Mouse (Mus musculus): ENCODE results near the gene Dnajb2. TPM values are rescaled to one million over a fixed set of nuclear protein-coding genes. Genes with fewer than 3 reads are reported as not detected.

Dnajb2 gene
- polyA plus RNA-seq, 1 experiment from 2014 or later, result 26.2 TPM

- 82% methylated on average over 8 of the region's 8 CpGs for WGBS
Measured at GRCm38 (mm10) chr1:75291321-75291720, 55.1 kb downstream of the Dnajb2 start.

GRCm38 (mm10) chr1:75292476-75293330 lies 56.5 kb downstream of the Dnajb2 start:
- 0 out of 2 replicates have a peak, but pooled peaks cover 7% of the 10 kb centered on the region for H3K4me1 ChIP-seq (replicated peaks)
- H3K27ac ChIP-seq, result peak overlapping the region; percentile 78
- no peaks in the 10 kb centered on the region for H3K9me3 ChIP-seq
- WGBS, result 27% methylated on average over 12 of the region's 12 CpGs
- H3K4me3 ChIP-seq (replicated peaks), result no peak overlapping the region
- H3K36me3 ChIP-seq, result no peaks in the 10 kb centered on the region
- ATAC-seq, result no peak
- H3K4me2 ChIP-seq (replicated peaks), result no peak overlapping the region
- H3K27me3 ChIP-seq (replicated peaks), result no peaks in the 10 kb centered on the region
- H3K9ac ChIP-seq, result no peak overlapping the region

More at GRCm38 (mm10) chr1:75291321-75291720, 55.1 kb downstream of the Dnajb2 start:
- H3K27ac ChIP-seq, result no peak overlapping the region
- H3K4me2 ChIP-seq (replicated peaks), result no peak overlapping the region
- H3K9me3 ChIP-seq, result no peaks in the 10 kb centered on the region
- H3K27me3 ChIP-seq (replicated peaks), result no peaks in the 10 kb centered on the region
- no peak for ATAC-seq
- 0 out of 2 replicates have a peak, but pooled peaks cover 7% of the 10 kb centered on the region for H3K4me1 ChIP-seq (replicated peaks)
- no peak overlapping the region for H3K4me3 ChIP-seq (replicated peaks)
- H3K36me3 ChIP-seq, result no peaks in the 10 kb centered on the region
- H3K9ac ChIP-seq, result no peak overlapping the region

- no peaks in the 10 kb centered on the region for H3K27me3 ChIP-seq (replicated peaks)
- WGBS, result 82% methylated on average over 5 of the region's 5 CpGs
- no peak overlapping the region for H3K4me2 ChIP-seq (replicated peaks)
- no peaks in the 10 kb centered on the region for H3K9me3 ChIP-seq
- no peak overlapping the region for H3K4me3 ChIP-seq (replicated peaks)
- H3K36me3 ChIP-seq, result no peaks in the 10 kb centered on the region
- 0 out of 2 replicates have a peak, but pooled peaks cover 7% of the 10 kb centered on the region for H3K4me1 ChIP-seq (replicated peaks)
- ATAC-seq, result no peak
- no peak overlapping the region for H3K9ac ChIP-seq
- H3K27ac ChIP-seq, result peak overlapping the region; percentile 78; the same call in 1 of the 2 replicates
Measured at GRCm38 (mm10) chr1:75293331-75293701, 57.1 kb downstream of the Dnajb2 start.

- H3K27ac ChIP-seq, result no peak overlapping the region
- no peak for ATAC-seq
- no peak overlapping the region for H3K9ac ChIP-seq
- H3K9me3 ChIP-seq, result no peaks in the 10 kb centered on the region
- H3K27me3 ChIP-seq (replicated peaks), result no peaks in the 10 kb centered on the region
- 0 out of 2 replicates have a peak, but pooled peaks cover 7% of the 10 kb centered on the region for H3K4me1 ChIP-seq (replicated peaks)
- H3K36me3 ChIP-seq, result no peaks in the 10 kb centered on the region
- H3K4me2 ChIP-seq (replicated peaks), result no peak overlapping the region
- WGBS, result 86% methylated on average over 5 of the region's 5 CpGs
- no peak overlapping the region for H3K4me3 ChIP-seq (replicated peaks)
Measured at GRCm38 (mm10) chr1:75294294-75294693, 58.1 kb downstream of the Dnajb2 start.

Other genes starting within 250 kb of the Dnajb2 start
- 8.7 and 9.7 TPM in 2 replicates for gene Nhej1, start 111.2 kb upstream of the Dnajb2 start, polyA plus RNA-seq (2015; fragmentation: Nextera tagmentation; extraction: Ambion mirVana)
- gene Slc23a3, start 102.5 kb upstream of the Dnajb2 start, polyA plus RNA-seq (2015; fragmentation: Nextera tagmentation; extraction: Ambion mirVana), result 1.2 and 1.3 TPM in 2 replicates
- gene Cnppd1, start 93.7 kb upstream of the Dnajb2 start, polyA plus RNA-seq (2015; fragmentation: Nextera tagmentation; extraction: Ambion mirVana), result 42.5 and 43.4 TPM in 2 replicates
- gene Retreg2, start 93.6 kb upstream of the Dnajb2 start, polyA plus RNA-seq (2015; fragmentation: Nextera tagmentation; extraction: Ambion mirVana), result 49.5 and 51.1 TPM in 2 replicates
- gene Zfand2b, start 67.8 kb upstream of the Dnajb2 start, polyA plus RNA-seq (2015; fragmentation: Nextera tagmentation; extraction: Ambion mirVana), result 45.6 and 45.7 TPM in 2 replicates
- gene Abcb6, start 56.0 kb upstream of the Dnajb2 start, polyA plus RNA-seq (2015; fragmentation: Nextera tagmentation; extraction: Ambion mirVana), result 26.1 and 26.6 TPM in 2 replicates
- 25.2 TPM in 2 replicates for gene Ankzf1, start 44.3 kb upstream of the Dnajb2 start, polyA plus RNA-seq (2015; fragmentation: Nextera tagmentation; extraction: Ambion mirVana)
- gene Atg9a, start 44.2 kb upstream of the Dnajb2 start, polyA plus RNA-seq (2015; fragmentation: Nextera tagmentation; extraction: Ambion mirVana), result 27.6 and 28.3 TPM in 2 replicates
- gene Glb1l, start 25.6 kb upstream of the Dnajb2 start, polyA plus RNA-seq (2015; fragmentation: Nextera tagmentation; extraction: Ambion mirVana), result 11.9 and 12.2 TPM in 2 replicates
- 110 and 122 TPM in 2 replicates for gene Stk16, start 25.6 kb upstream of the Dnajb2 start, polyA plus RNA-seq (2015; fragmentation: Nextera tagmentation; extraction: Ambion mirVana)
- gene Tuba4a, start 16.5 kb upstream of the Dnajb2 start, polyA plus RNA-seq (2015; fragmentation: Nextera tagmentation; extraction: Ambion mirVana), result 122 and 131 TPM in 2 replicates
- gene A630095N17Rik, start 4.3 kb upstream of the Dnajb2 start, polyA plus RNA-seq (2015; fragmentation: Nextera tagmentation; extraction: Ambion mirVana), result not detected in 2 replicates
- 3.2 and 3.6 TPM in 2 replicates for gene Ptprn, start 28.1 kb downstream of the Dnajb2 start, polyA plus RNA-seq (2015; fragmentation: Nextera tagmentation; extraction: Ambion mirVana)
- 12.7 and 13.8 TPM in 2 replicates for gene Resp18, start 42.0 kb downstream of the Dnajb2 start, polyA plus RNA-seq (2015; fragmentation: Nextera tagmentation; extraction: Ambion mirVana)
- 131 and 145 TPM in 2 replicates for gene Dnpep, start 81.6 kb downstream of the Dnajb2 start, polyA plus RNA-seq (2015; fragmentation: Nextera tagmentation; extraction: Ambion mirVana)
- 105 and 111 TPM in 2 replicates for gene Des, start 123.9 kb downstream of the Dnajb2 start, polyA plus RNA-seq (2015; fragmentation: Nextera tagmentation; extraction: Ambion mirVana)
- 35.6 and 39.3 TPM in 2 replicates for gene Speg, start 138.9 kb downstream of the Dnajb2 start, polyA plus RNA-seq (2015; fragmentation: Nextera tagmentation; extraction: Ambion mirVana)
- gene Gmppa, start 199.5 kb downstream of the Dnajb2 start, polyA plus RNA-seq (2015; fragmentation: Nextera tagmentation; extraction: Ambion mirVana), result 98.9 and 103 TPM in 2 replicates
- gene Asic4, start 214.0 kb downstream of the Dnajb2 start, polyA plus RNA-seq (2015; fragmentation: Nextera tagmentation; extraction: Ambion mirVana), result 2.6 and 2.7 TPM in 2 replicates
- 35.9 and 36.9 TPM in 2 replicates for gene Chpf, start 242.9 kb downstream of the Dnajb2 start, polyA plus RNA-seq (2015; fragmentation: Nextera tagmentation; extraction: Ambion mirVana)
- gene Tmem198, start 243.1 kb downstream of the Dnajb2 start, polyA plus RNA-seq (2015; fragmentation: Nextera tagmentation; extraction: Ambion mirVana), result 2.2 and 2.4 TPM in 2 replicates

Data from intestine, embryonic 15.5 days (tissue).